Mouse (Mus musculus) G1E (cell line): Measurements from ENCODE around the gene Ppm1h. TPM values are rescaled to one million over a fixed set of nuclear protein-coding genes. Genes with fewer than 3 reads are reported as not detected.

Experiments used
- ATAC-seq: 2 replicates; pipeline ENCODE4 v1.8.0; 2016; ENCODE audit warnings: mild to moderate bottlenecking; ENCODE audit not compliant: insufficient number of reproducible peaks, poor library complexity, low FRiP score, severe bottlenecking; ENCODE audit errors: extremely low read depth
- DNase-seq: peaks from one replicate; pipeline ENCODE4 v3.0.0; 2012; ENCODE audit warnings: low spot score
- H3K27me3 ChIP-seq: 2 replicates; pipeline ENCODE4 v1.6.1; 2012; ENCODE audit warnings: mild to moderate bottlenecking, low read length, inconsistent platforms; ENCODE audit not compliant: insufficient read depth
- H3K36me3 ChIP-seq: replicated peaks from 2 replicates; pipeline ENCODE3; 2012; ENCODE audit warnings: mild to moderate bottlenecking, inconsistent platforms
- H3K4me1 ChIP-seq: 2 replicates; pipeline ENCODE4 v1.6.1; 2012; ENCODE audit warnings: low read depth, low read length, inconsistent platforms, mixed read lengths; ENCODE audit not compliant: insufficient read depth
- H3K4me3 ChIP-seq: 2 replicates; pipeline ENCODE4 v1.5.1; 2012; ENCODE audit warnings: low read depth, mild to moderate bottlenecking, inconsistent platforms, low read length, moderate library complexity, mixed read lengths
- H3K9me3 ChIP-seq: replicated peaks from 2 replicates; pipeline ENCODE4 v1.6.1; 2012; ENCODE audit warnings: inconsistent platforms
- CTCF ChIP-seq: IDR thresholded peaks from 2 replicates; pipeline ENCODE4 v1.5.1; 2012; ENCODE audit warnings: low read depth, low read length, inconsistent platforms, mixed read lengths
- GATA1 ChIP-seq: IDR thresholded peaks from 2 replicates; pipeline ENCODE4 v1.6.1; 2012; ENCODE audit warnings: borderline replicate concordance, low read length, inconsistent platforms, mixed read lengths
- GATA2 ChIP-seq: IDR thresholded peaks from 2 replicates; pipeline ENCODE4 v1.6.1; 2012; ENCODE audit warnings: low read depth, low read length, inconsistent platforms, borderline replicate concordance
- POLR2AphosphoS5 ChIP-seq: IDR thresholded peaks from 2 replicates; pipeline ENCODE4 v1.6.1; 2012; ENCODE audit warnings: low read depth, low read length, inconsistent platforms; ENCODE audit not compliant: insufficient replicate concordance
- TAL1 ChIP-seq: conservative IDR thresholded peaks from 2 replicates; pipeline ENCODE4 v1.6.1; 2012; ENCODE audit warnings: low read depth, low read length, inconsistent platforms, mixed read lengths
- polyA plus RNA-seq: library from polyadenylated mRNA; stranded (reverse); fragments of >175 nt; gene quantifications from 2 replicates; pipeline ENCODE4 v1.2.3, GENCODE M21; 2012
- total RNA-seq, 2 experiments: library from RNA; stranded (forward) in 1 of 2; stranded (reverse) in 1 of 2; fragments of 200-1000 nt in 1 of 2; fragments of >200 nt in 1 of 2; fragmentation: Nextera tagmentation in 1 of 2; gene quantifications; 2 replicates each; pipeline ENCODE4 v1.2.3; 2014 to 2017

The Ppm1h gene
- total and polyA plus RNA-seq, 3 experiments: 0.27 TPM; not detected in 2

DNA sequence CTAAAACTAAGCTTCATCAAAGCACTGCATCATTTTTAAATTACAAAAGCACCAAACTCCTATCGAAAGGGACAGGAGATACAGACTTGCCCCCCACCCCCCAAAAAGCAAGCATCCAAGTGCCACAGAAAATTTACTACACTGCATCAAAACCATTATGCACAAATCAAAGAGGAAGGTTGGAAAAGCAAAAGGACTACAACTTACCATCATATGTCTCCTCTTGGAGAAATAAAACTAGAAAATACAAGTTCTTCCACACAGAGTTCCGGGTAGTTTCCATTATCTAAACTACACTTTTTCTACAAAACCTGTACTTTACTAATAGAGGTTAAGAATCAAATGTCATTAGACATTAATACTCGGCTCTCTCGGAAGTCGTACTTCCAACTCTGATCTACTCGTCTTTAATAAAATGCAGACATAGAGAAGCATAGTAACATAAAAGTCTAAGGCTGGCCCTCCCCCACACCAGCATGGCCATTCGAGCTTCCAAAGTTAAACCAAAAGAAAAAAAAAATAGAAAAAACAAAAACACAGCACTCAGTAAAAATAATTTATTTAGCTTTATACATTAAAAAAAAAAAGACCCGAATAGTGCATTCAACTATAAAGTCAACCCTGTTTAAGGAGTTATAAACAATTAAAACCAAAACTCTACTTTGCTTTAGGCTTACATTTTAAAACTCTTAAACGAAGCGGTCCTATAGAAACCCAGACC lies 306.1 kb downstream of the Ppm1h start:
- no peaks in the 10 kb centered on the region for H3K27me3 ChIP-seq
- DNase-seq (no peak), ATAC-seq (no peak)
- H3K9me3 ChIP-seq: no peaks in the 10 kb centered on the region
- H3K4me1 ChIP-seq: peaks cover 35% of the 10 kb centered on the region
- H3K4me3 ChIP-seq: peak overlapping the region; percentile 94
- peaks cover 30% of the 10 kb centered on the region for H3K36me3 ChIP-seq
- TF ChIP-seq GATA2 (no peak), GATA1 (no peak), POLR2AphosphoS5 (no peak), CTCF (no peak), TAL1 (no peak)

DNA sequence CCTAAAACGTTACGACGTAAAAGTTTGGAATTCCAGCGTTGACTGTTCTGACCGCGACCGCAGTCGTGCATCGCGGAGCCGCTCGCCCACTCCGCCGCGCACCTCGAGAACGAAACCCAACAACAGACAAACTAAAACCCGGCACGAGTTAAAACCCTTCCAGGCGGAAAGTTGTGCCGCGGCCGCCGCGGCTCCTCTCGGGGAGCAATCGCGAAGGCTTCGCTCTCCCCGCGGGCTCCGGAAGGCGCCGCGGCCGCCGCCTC lies 306.6 kb downstream of the Ppm1h start:
- DNase-seq (no peak), ATAC-seq (no peak)
- TF ChIP-seq CTCF: no peak
- no peak for TF ChIP-seq POLR2AphosphoS5
- no peak for TF ChIP-seq TAL1
- no peak for TF ChIP-seq GATA2
- TF ChIP-seq GATA1: no peak

DNA sequence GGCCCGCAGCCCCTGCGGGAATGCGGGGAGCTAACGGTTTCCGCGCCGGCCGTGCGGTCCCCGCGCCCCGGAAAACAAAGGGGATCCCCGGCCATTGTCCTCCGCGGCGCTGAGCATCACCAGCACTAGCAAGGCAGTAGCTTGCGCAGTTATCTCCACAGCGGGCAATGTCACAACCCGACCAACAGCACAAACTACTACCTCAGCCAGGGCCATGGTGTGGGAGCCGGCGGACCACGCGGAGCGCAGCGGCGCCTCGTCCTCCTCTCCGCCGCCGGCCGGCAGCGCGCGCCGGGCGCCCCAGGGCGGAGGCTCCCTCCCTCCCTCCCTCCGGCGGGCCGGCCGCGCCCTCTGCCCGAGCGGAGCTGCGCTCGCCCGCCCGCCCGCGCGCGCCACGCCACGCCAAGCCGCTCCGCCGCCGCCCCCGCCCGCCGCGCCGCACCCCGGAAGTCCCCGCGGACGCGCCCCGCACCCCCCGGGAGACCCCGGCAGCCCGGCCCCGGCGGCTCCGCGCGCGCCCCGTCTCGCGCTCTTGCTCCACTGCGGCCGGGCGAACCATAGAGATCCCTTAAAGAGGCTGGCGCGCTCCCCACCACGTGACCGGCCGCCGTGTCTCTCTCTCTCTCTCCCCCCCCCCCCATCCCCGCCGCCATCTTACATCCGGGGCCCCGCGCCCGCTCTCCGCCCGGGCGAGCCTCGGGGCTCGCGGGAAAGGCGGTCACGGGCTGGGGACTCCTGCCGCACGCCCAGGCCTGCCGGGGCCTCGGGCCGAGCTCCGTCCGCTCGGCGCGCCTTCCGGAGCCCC lies 307.2 kb downstream of the Ppm1h start:
- Histone ChIP-seq H3K9me3 (no peaks in the 10 kb centered on the region), H3K27me3 (no peaks in the 10 kb centered on the region), H3K36me3 (peaks cover 27% of the 10 kb centered on the region), H3K4me1 (peaks cover 35% of the 10 kb centered on the region), H3K4me3 (peak overlapping the region; percentile 94)
- DNase-seq: peak; percentile 83
- TF ChIP-seq POLR2AphosphoS5 (no peak), TAL1 (no peak), GATA2 (no peak), GATA1 (no peak), CTCF (no peak)
- peak; percentile 12; the same call in 1 of the 2 replicates for ATAC-seq

More for the DNA sequence above, 306.6 kb downstream of the Ppm1h start:
- Histone ChIP-seq H3K27me3 (no peaks in the 10 kb centered on the region), H3K9me3 (no peaks in the 10 kb centered on the region), H3K4me3 (peak overlapping the region; percentile 94), H3K36me3 (peaks cover 29% of the 10 kb centered on the region), H3K4me1 (peaks cover 35% of the 10 kb centered on the region)

DNA sequence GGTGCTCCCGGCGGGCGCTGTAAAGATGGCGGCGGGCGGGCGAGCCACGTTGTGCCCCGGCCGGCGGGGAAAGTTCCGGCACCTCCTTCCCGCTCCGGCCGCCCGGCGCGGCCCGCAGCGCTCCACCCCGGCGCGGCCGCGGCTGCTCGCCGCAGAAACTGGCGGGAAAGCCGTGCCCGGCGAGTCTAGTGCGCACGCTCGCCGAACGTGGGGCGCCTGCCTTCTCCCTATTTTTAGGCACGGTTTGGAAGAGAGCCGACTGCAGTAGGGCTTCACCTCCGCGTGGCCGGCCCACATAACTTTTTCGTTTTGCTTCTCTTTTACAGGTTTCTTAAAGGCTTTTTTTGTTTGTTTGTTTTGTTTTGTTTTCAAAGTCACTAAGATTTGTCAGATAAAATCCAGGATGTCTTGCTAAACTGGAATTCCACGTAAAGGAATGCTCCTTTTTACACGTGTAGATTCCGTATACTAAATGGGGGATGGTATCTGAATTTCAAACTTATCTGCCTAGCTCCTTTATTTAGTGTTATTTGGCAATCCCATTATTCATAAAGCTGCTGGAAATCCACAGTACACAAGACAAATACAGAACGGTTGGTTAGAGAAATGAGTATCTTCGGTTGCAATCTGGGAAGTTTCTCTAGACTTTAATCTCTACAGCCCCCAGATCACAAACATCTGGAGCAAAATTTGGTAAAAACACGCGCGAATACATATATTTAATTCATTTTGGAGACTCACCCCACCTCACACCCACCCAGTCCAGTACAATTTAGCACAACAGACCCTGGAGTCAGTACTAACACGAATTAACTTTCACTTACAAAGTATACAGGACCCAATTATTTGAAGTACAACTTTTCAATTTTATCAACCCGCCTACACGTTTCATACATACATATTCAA lies 308.0 kb downstream of the Ppm1h start:
- H3K4me3 ChIP-seq: peak overlapping the region; percentile 94
- no peaks in the 10 kb centered on the region for H3K27me3 ChIP-seq
- peaks cover 27% of the 10 kb centered on the region for H3K36me3 ChIP-seq
- no peaks in the 10 kb centered on the region for H3K9me3 ChIP-seq
- ATAC-seq (peak; percentile 56), DNase-seq (peak; percentile 62)
- TF ChIP-seq GATA1: no peak
- H3K4me1 ChIP-seq: peaks cover 37% of the 10 kb centered on the region

DNA sequence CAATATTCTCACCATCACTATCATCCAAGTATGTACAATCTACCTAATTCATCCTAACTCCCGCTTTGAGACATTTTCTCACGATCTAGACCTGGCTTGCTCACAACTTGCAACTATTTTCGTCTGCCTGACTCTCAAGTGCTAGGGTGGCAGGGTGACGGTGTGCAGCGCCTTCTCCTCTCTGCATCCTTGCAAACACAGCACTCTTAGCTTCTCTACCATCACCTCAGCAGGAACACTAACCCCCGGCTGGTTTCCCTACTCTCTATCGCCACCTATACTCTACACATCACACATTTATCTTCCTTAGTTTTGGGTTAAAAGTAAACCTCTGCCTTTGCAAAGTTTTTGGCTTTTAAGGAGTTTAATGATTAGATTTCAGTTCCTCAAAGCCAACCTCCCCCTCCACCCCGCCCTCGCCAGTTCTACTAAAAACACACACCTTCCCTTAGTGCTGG lies 309.1 kb downstream of the Ppm1h start:
- ATAC-seq (0 out of 2 replicates have a peak, but pooled peaks have one; percentile 36), DNase-seq (peak; percentile 55)
- H3K4me3 ChIP-seq: no peak overlapping the region; the same call in 1 of the 2 replicates

DNA sequence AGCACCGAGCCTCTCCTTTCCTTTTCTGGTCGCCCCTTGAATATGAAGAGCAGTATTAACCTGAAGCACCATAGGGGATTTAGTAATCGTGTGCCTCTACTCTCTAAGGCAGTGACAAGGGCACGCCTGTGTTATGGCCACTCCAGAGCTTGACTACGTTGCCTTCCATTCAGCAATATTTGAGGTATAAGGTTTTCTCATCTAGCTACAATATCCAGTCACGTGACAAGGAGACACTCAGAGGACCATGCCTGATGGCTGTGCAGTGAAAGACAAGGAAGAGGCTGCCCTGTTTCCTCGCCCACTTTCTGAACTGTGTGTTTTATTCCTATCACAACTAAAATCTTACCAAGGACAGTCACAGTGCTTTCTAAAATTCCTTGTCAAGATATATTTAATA lies 309.8 kb downstream of the Ppm1h start:
- DNase-seq: no peak
- no peak for ATAC-seq
- H3K4me3 ChIP-seq: no peak overlapping the region
- peaks cover 29% of the 10 kb centered on the region for H3K36me3 ChIP-seq
- H3K27me3 ChIP-seq: no peaks in the 10 kb centered on the region
- no peaks in the 10 kb centered on the region for H3K9me3 ChIP-seq
- no peak for TF ChIP-seq POLR2AphosphoS5
- no peak for TF ChIP-seq CTCF
- no peak for TF ChIP-seq GATA1
- TF ChIP-seq GATA2: no peak
- TF ChIP-seq TAL1: no peak
- H3K4me1 ChIP-seq: peaks cover 32% of the 10 kb centered on the region

More for the DNA sequence above, 309.1 kb downstream of the Ppm1h start:
- TF ChIP-seq POLR2AphosphoS5 (no peak), TAL1 (no peak)
- Histone ChIP-seq H3K27me3 (no peaks in the 10 kb centered on the region), H3K9me3 (no peaks in the 10 kb centered on the region), H3K4me1 (peaks cover 38% of the 10 kb centered on the region), H3K36me3 (peaks cover 31% of the 10 kb centered on the region)
